Mouse (Mus musculus) bone marrow, adult 2 months (tissue): ENCODE measurements around the gene Adssl1. TPM values are rescaled to one million over a fixed set of nuclear protein-coding genes. Genes with fewer than 3 reads are reported as not detected.
A peak's percentile ranks its signal among the peaks of the same experiment; 100 is the strongest.

Experiments used
- H3K27ac ChIP-seq: fragments of 200-500 bp; 2 replicates; pipeline ENCODE4 v1.5.1; 2012; ENCODE audit warnings: low read depth, mild to moderate bottlenecking, control low read depth, inconsistent platforms, low read length; ENCODE audit not compliant: control insufficient read depth, poor library complexity, insufficient read depth
- H3K4me1 ChIP-seq: fragments of 200-500 bp; 2 replicates; pipeline ENCODE4 v1.6.1; 2011; ENCODE audit warnings: low read length; ENCODE audit not compliant: control insufficient read depth, insufficient read depth
- H3K4me3 ChIP-seq: fragments of 200-500 bp; replicated peaks from 2 replicates; pipeline ENCODE3; 2011; ENCODE audit warnings: mild to moderate bottlenecking, low read depth, low read length, control low read depth; ENCODE audit not compliant: control insufficient read depth
- CTCF ChIP-seq: fragments of 200-500 bp; IDR thresholded peaks from 2 replicates; pipeline ENCODE4 v1.5.1; 2011; ENCODE audit warnings: low read length, control low read depth; ENCODE audit not compliant: control insufficient read depth, insufficient read depth
- POLR2A ChIP-seq: fragments of 200-500 bp; IDR thresholded peaks from 2 replicates; pipeline ENCODE4 v1.6.1; 2011; ENCODE audit warnings: low read depth, mild to moderate bottlenecking, control low read depth, low read length, borderline replicate concordance; ENCODE audit not compliant: control insufficient read depth
- WGBS: fragments of 180-500 bp; shearing (Covaris S2); methylation state at CpG from one replicate; pipeline ENCODE4 v1.1.7; 2018; 5-methylcytosine and 5-hydroxymethylcytosine counted together
- polyA plus RNA-seq: library from polyadenylated mRNA; stranded (reverse); fragments of >200 nt; gene quantifications from 2 replicates; pipeline ENCODE4 v1.2.4, GENCODE M21; 2011; ENCODE audit warnings: low replicate concordance; ENCODE audit not compliant: missing spikeins, insufficient read depth, insufficient read length

Adssl1 gene
- polyA plus RNA-seq, 1 experiment = 44.8 TPM

GRCm38 (mm10) chr12:112605766-112606165, 14.1 kb upstream of the Adssl1 start:
- Histone ChIP-seq H3K4me3 (no peak overlapping the region), H3K27ac (no peak overlapping the region), H3K4me1 (no peaks in the 10 kb centered on the region)
- WGBS = 37% methylated on average over 6 of the region's 6 CpGs
- TF ChIP-seq CTCF = peak; percentile 96
- no peak for TF ChIP-seq POLR2A

DNA sequence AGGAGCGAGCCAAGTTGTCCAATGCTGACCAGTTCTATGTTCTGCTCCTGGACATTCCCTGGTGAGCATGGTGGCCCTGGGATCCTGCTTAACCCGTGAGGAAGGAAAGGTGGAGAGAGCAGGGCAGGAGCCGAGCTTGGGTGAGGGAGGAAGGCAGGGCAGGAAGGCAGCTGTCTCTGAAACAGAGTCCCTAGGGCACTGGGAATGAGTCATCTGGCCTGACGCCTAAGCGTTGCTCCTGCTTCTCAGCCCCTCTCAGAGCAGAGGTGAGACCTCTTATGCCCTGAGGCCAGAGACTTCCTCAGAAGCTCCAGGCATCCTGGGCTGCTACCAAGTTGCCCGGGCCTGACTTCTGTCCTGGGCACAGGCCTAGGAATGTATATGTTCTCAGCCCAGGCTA, 12.8 kb upstream of the Adssl1 start:
- Histone ChIP-seq H3K27ac (no peak overlapping the region; the same call in 1 of the 2 replicates), H3K4me3 (no peak overlapping the region), H3K4me1 (no peaks in the 10 kb centered on the region)
- 78% methylated on average over 6 of the region's 6 CpGs for WGBS
- TF ChIP-seq CTCF = no peak
- no peak for TF ChIP-seq POLR2A

DNA sequence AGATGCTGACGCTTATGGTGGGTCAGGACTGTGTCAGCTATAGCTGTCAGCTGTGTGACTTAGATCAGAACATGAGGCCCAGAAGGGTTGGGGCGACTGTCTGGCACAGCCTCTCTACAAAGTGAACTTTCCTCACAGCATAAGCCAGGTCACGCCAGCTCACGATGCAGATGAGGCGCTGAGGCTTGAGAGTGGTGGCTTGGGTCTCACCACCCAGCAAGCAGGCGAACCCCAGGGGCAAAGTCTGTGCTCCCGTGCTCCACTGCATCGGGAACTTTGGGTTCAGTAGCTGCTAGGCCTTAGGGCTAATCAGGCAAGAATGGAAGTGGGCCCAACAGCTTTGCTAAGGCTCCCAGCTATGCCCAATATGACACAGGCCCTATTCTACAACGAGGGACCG, 10.8 kb upstream of the Adssl1 start:
- no peak for TF ChIP-seq POLR2A
- Histone ChIP-seq H3K4me1 (no peaks in the 10 kb centered on the region; the same call in 1 of the 2 replicates), H3K4me3 (no peak overlapping the region), H3K27ac (no peak overlapping the region)
- WGBS = 87% methylated on average over 10 of the region's 10 CpGs

GRCm38 (mm10) chr12:112616668-112617067, 3.2 kb upstream of the Adssl1 start:
- H3K27ac ChIP-seq = peak overlapping the region; percentile 83
- peaks cover 16% of the 10 kb centered on the region for H3K4me1 ChIP-seq
- TF ChIP-seq POLR2A (no peak), CTCF (no peak)
- H3K4me3 ChIP-seq = no peak overlapping the region
- 64% methylated on average over 9 of the region's 9 CpGs for WGBS

- Histone ChIP-seq H3K4me1 (peaks cover 16% of the 10 kb centered on the region), H3K4me3 (no peak overlapping the region), H3K27ac (peak overlapping the region; percentile 83; the same call in 1 of the 2 replicates)
- TF ChIP-seq POLR2A = no peak
- TF ChIP-seq CTCF = 0 out of 2 replicates have a peak, but pooled peaks have one; percentile 11
- WGBS = 11% methylated on average over 11 of the region's 11 CpGs
Observed at GRCm38 (mm10) chr12:112617184-112617583, 2.7 kb upstream of the Adssl1 start.

GRCm38 (mm10) chr12:112617898-112618380, 1.9 kb upstream of the Adssl1 start:
- Histone ChIP-seq H3K27ac (peak overlapping the region; percentile 89), H3K4me1 (peaks cover 16% of the 10 kb centered on the region), H3K4me3 (no peak overlapping the region)
- 4% methylated on average over 8 of the region's 8 CpGs for WGBS
- TF ChIP-seq CTCF (peak; percentile 98), POLR2A (peak; percentile 29; the same call in 1 of the 2 replicates)

GRCm38 (mm10) chr12:112618981-112619685, 712 bp upstream of the Adssl1 start:
- peaks cover 20% of the 10 kb centered on the region for H3K4me1 ChIP-seq
- peak overlapping the region; percentile 68 for H3K4me3 ChIP-seq
- WGBS = 4% methylated on average over 13 of the region's 13 CpGs
- no peak for TF ChIP-seq CTCF
- TF ChIP-seq POLR2A = 0 out of 2 replicates have a peak, but pooled peaks have one; percentile 27
- peak overlapping the region; percentile 89 for H3K27ac ChIP-seq

- Histone ChIP-seq H3K27ac (peak overlapping the region; percentile 89), H3K4me3 (peak overlapping the region; percentile 68), H3K4me1 (peaks cover 20% of the 10 kb centered on the region)
- 3% methylated on average over 16 of the region's 16 CpGs for WGBS
- no peak for TF ChIP-seq POLR2A
- TF ChIP-seq CTCF = no peak
Observed at GRCm38 (mm10) chr12:112620354-112621061, 663 bp downstream of the Adssl1 start.
